Mouse (Mus musculus): Measurements from ENCODE around the gene Tnfaip8l3. TPM values are rescaled to one million over a fixed set of nuclear protein-coding genes. Genes with fewer than 3 reads are reported as not detected.

The Tnfaip8l3 gene
- total RNA-seq, 1 experiment: 0.36 TPM

DNA sequence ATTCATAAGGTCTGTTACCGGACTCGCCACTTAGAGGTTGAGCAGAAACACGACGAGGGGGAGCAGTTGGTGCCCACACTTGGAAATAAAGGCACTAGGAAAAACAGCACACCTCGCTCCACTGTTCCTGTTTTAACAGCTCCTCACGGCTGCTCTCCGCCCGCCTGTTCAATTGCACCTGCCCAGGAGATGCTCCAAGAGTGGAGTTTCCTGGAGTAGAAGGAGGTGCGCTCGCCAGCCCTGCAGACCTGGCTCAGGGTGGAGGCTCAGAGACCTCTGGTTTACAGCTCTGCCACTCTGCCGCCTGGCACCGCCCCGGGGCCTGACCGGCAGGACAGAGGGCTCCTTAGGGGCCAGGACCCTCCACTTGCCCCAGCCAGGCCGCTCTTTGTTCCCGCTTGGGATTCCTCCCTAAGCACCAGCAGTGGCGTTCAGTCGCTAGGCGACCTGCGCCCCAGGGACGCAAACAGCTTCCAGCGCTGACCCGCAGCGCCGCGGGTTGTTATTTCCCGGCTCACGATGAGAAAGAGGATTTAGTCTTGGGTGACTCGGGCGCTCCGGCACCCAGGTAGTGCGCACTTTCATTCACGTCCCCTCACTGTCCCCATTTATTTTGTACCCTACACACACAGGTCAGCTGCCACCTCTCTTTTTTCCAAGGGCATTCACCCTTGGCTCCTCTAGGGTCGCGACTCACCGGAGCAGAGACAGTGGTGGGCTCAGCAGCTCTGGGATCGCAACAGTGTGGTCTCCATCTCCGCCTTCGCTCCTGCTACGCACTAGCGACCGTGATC, 93.7 kb downstream of the Tnfaip8l3 start:
- Histone ChIP-seq H3K4me1 (ENCODE audit: control insufficient read depth in 2 of 2, insufficient read depth in 2 of 2, low read length in 2 of 2, poor library complexity in 1 of 2) (no peaks in the 10 kb centered on the region), H3K36me3 (ENCODE audit: control insufficient read depth, insufficient read depth, low read length, poor library complexity, severe bottlenecking) (no peaks in the 10 kb centered on the region), H3K27ac (ENCODE audit: insufficient read depth, low read depth, low read length, poor library complexity, severe bottlenecking) (no peak overlapping the region), H3K9ac (ENCODE audit: insufficient read depth, low read depth, low read length, poor library complexity, severe bottlenecking) (peak overlapping the region; percentile 10; the same call in 1 of the 2 replicates), H3K9me3 (ENCODE audit: control insufficient read depth, insufficient read depth, low read depth, low read length) (no peaks in the 10 kb centered on the region), H3K4me3 (ENCODE audit: insufficient read depth in 1 of 2, low read depth in 1 of 2, low read length in 2 of 2, poor library complexity in 1 of 2, severe bottlenecking in 1 of 2) (peak overlapping the region; percentile 55 to 66)
- TF ChIP-seq ZNF384 (IDR thresholded peaks at IDR 0.05; ENCODE audit: low read depth, low read length): no peak
- TF ChIP-seq HCFC1 (IDR thresholded peaks at IDR 0.05; ENCODE audit: borderline replicate concordance, insufficient read depth, low read length): no peak
- in situ Hi-C loops (cut with MboI; ENCODE audit: low sequenced_read_pairs in 2 of 2, unreplicated experiment in 2 of 2): no loop called here
- DNase-seq (ENCODE audit: low read depth, low spot score): peak; percentile 19

DNA sequence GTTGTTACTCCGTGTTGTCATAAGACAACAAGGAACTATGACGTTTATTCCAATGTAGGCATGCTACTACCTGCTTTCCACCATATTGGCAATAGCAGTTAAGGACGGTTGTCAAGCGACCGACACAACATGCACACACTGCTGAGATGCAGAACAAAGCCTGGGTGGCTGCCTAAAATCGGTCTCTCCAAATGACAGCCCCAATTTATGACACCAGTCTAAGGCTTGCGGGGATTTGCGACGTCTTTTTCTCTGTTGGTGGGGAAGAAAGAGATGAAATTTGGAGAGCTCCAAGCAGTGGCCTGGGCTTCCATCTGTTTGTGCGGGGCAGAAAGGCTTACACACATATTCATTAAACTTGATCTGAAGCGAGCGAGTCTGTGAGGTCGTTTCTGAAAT, 94.3 kb downstream of the Tnfaip8l3 start:
- H3K9ac ChIP-seq (ENCODE audit: insufficient read depth, low read depth, low read length, poor library complexity, severe bottlenecking): no peak overlapping the region
- in situ Hi-C loops (cut with MboI; ENCODE audit: low sequenced_read_pairs in 2 of 2, unreplicated experiment in 2 of 2): no loop called here
- no peaks in the 10 kb centered on the region for H3K4me1 ChIP-seq (ENCODE audit: control insufficient read depth in 2 of 2, insufficient read depth in 2 of 2, low read length in 2 of 2, poor library complexity in 1 of 2)
- no peaks in the 10 kb centered on the region for H3K36me3 ChIP-seq (ENCODE audit: control insufficient read depth, insufficient read depth, low read length, poor library complexity, severe bottlenecking)
- no peaks in the 10 kb centered on the region for H3K9me3 ChIP-seq (ENCODE audit: control insufficient read depth, insufficient read depth, low read depth, low read length)
- TF ChIP-seq MAFK (IDR thresholded peaks at IDR 0.05; ENCODE audit: insufficient read depth, low read depth, low read length) (no peak), ZNF384 (IDR thresholded peaks at IDR 0.05; ENCODE audit: low read depth, low read length) (no peak), HCFC1 (IDR thresholded peaks at IDR 0.05; ENCODE audit: borderline replicate concordance, insufficient read depth, low read length) (no peak), ZC3H11A (IDR thresholded peaks at IDR 0.05; ENCODE audit: borderline replicate concordance, low read depth, low read length) (no peak), CHD2 (IDR thresholded peaks at IDR 0.05; ENCODE audit: low read depth, low read length) (no peak)
- no peak overlapping the region for H3K27ac ChIP-seq (ENCODE audit: insufficient read depth, low read depth, low read length, poor library complexity, severe bottlenecking)
- no peak for DNase-seq (ENCODE audit: low read depth, low spot score)
- H3K4me3 ChIP-seq (ENCODE audit: insufficient read depth in 1 of 2, low read depth in 1 of 2, low read length in 2 of 2, poor library complexity in 1 of 2, severe bottlenecking in 1 of 2): no peak overlapping the region

Other genes starting within 250 kb of the Tnfaip8l3 start
- gene Sln, start 218.2 kb downstream of the Tnfaip8l3 start, total RNA-seq (2012; rRNA removed): not detected in 2 replicates
- gene Elmod1, start 93.1 kb downstream of the Tnfaip8l3 start, total RNA-seq (2012; rRNA removed): 0.27 TPM in 1 of 2 replicates, not detected in the other
- gene Cyp19a1, start 199.7 kb upstream of the Tnfaip8l3 start, total RNA-seq (2012; rRNA removed): not detected in 2 replicates
- gene Gldn, start 218.1 kb upstream of the Tnfaip8l3 start, total RNA-seq (2012; rRNA removed): not detected in 2 replicates